Mouse (Mus musculus) bone marrow macrophage, adult 2 months (primary cell): Measurements from ENCODE around the gene Islr2.

ENCODE experiments used
- CTCF ChIP-seq: IDR thresholded peaks from 2 replicates; pipeline ENCODE4 v1.5.1; 2012; ENCODE audit warnings: low read depth, mild to moderate bottlenecking, low read length, moderate library complexity
- POLR2A ChIP-seq: IDR thresholded peaks from 2 replicates; pipeline ENCODE4 v1.6.1; 2012; ENCODE audit warnings: mild to moderate bottlenecking, low read depth, low read length, borderline replicate concordance

DNA sequence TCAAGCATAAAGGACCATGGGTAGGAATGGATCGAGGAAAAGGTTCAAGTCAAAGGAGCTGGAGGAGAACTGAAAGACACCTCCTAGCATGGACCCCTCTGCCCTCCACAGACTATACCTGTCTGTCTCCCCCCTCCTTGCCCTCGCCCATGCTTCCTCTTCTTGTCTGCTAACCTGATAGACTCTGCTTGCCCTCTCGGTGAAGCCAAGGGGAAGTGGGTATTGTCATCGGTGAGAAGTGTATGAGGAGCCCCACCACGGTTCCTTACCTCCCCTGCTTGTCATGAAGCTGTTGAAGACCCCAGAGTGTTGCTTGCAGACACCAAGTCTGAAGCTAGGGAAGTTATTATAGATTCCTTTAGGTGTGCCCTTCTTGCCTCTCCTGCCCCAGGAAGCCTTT, 43.8 kb downstream of the Islr2 start:
- TF ChIP-seq CTCF = no peak
- TF ChIP-seq POLR2A = no peak
